Mouse (Mus musculus) B cell, adult 2 months (primary cell): Measurements from ENCODE around the gene Pex10.
A peak's percentile ranks its signal among the peaks of the same experiment; 100 is the strongest.

Experiments
- DNase-seq, 2 experiments: peaks; one replicate each; pipeline ENCODE4 v3.0.0; 2022

Gene Pex10

DNA sequence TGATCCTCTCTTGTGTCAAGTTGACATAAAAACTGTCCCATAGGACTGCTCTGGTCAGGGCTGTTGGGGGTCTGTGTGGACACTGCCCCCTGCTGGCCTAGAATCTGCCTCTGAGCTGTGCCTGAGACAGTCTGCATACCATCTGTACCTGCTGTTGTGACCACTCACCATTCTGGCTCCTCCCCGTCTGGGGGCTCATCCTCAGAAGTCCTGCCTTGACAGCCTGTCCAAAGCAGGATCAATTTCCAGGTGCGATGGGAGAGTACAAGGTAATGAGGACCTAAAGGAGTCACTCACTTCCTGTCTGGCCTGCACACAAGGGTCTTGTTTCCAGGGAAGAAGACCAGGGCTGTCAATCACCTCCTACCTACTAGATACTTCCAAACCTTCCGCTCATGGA lies 27.7 kb downstream of the Pex10 start:
- DNase-seq = peak; percentile 72 to 75

- DNase-seq = peak; percentile 89
Measured at GRCm38 (mm10) chr4:155095238-155095900, 28.6 kb downstream of the Pex10 start.

DNA sequence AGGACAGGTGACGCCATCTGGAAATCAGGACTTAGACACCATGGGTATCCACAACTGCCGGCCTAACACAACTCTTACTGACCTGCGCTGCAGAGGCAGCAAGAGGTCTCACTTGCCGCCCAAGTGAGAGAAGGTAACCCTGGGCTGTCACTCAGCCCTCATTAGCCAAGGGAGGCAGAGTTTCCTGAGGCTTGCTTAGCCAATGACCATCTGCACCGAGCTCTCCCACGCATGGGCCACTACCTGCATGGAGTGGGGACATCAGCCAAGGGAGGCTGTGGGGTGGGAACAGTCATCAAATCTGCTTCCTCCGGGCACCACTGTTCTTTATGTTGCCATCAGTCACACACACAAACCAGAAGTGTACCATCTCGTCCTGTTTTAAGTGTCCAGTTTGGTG lies 29.2 kb downstream of the Pex10 start:
- no peak for DNase-seq

GRCm38 (mm10) chr4:155097452-155097851 lies 30.6 kb downstream of the Pex10 start:
- no peak for DNase-seq

DNA sequence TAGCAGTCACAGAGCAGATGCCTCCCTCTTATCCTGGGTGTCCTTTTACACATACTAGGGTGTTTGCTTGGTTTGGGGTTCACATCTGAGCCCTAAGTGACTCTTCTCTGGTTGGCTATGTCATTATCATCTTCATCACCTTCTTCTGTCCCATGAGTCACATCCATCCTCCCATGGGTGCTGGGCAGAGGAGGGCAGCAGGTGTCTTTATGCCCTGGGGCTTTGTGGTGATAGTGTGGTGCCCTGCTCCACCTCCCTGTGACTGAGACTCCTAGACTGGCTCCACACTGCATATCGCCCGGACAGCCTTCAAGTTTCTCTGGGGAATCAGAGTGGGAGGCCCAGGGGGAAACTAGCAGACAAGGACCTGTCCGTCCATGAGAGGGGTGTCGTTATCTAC lies 31.8 kb downstream of the Pex10 start:
- no peak for DNase-seq

GRCm38 (mm10) chr4:155107886-155108285 lies 41.1 kb downstream of the Pex10 start:
- no peak for DNase-seq

- no peak for DNase-seq
Measured at GRCm38 (mm10) chr4:155109471-155109870, 42.7 kb downstream of the Pex10 start.

GRCm38 (mm10) chr4:155113766-155114410 lies 47.1 kb downstream of the Pex10 start:
- DNase-seq = no peak

DNA sequence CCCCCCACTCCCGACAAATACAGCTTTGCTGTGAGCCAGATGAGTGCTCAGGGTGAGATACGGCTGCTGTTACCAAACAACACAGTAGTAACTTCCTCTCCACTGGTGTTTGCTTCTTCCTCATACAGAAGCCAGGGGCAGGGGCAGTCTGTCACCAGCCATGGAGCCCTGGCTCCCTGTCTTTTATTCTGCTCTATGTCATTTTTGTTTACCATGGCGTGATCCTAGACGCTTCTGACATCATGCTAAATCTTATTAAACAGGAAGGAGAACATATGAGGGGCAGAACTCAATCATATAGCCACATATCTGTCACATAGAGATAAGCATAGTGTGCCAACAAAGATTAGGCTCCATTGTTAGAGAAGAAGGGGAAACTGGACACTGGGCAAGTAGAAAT lies 49.8 kb downstream of the Pex10 start:
- no peak for DNase-seq

DNA sequence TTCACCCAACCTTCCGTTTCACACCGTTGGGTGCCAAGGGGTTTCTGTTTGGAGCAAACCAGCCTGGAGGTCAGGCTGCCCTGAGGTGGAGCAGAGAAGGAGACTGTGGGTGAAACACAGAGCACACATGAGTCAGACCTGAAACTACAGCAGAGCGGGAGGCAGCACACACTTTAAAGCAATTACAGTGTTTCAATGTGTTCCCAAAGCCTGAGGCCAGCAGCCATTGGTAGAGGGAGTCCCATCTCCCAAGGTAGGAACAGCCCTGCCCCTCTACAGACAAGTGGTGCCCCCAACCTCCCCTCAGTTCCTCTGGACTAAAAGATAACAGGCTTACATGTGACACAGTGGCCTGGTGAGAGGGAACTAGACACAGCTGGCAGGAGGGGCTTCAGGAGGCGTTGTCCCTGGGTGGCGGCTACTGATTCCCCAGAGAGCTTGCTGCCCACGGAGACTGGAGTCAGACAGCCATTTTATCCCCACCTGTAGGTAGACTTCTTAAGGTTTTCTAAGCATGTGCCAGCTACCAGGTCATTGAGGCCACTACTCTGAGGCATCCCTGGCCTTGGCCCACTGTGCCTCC lies 50.7 kb downstream of the Pex10 start:
- DNase-seq = no peak

DNA sequence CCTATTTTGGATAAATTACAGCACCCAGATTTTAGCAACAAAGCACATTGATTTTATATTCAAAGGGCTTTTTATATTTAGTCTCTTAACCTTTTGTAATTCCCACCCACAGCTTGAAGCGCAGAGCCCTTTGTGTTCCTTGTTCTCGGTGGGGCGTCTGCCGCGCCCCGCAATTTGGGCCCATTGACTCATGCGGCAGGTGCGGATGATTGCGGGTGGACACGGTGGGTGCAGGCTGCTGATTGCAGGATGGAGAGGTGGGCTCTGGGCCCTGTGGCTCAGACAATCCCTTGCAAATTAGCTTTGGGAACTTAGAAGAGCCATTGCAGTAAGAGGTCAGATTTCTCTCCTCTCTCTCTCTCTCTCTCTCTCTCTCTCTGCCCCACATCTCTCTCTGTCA lies 51.5 kb downstream of the Pex10 start:
- DNase-seq = no peak

GRCm38 (mm10) chr4:155120038-155120437 lies 53.2 kb downstream of the Pex10 start:
- no peak for DNase-seq

DNA sequence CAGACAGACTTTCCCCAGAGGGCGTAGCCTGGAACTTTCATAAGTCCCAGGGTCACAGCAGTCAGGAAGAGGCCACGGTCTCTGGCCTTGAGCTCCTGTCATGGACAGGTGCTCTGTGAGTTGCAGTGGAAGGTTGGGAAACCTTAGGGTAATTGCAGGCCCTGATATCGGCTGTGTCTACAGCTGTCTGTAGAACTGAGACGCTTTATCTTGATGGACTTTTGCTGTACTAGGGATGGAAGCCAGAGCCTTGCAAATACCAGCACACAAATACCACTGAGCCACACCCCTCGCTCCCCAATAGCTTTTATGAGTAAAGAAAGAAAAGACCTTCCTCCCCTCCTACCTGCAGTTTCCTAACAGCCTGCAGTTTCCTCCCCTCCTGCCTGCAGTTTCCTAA lies 53.8 kb downstream of the Pex10 start:
- DNase-seq = no peak

DNA sequence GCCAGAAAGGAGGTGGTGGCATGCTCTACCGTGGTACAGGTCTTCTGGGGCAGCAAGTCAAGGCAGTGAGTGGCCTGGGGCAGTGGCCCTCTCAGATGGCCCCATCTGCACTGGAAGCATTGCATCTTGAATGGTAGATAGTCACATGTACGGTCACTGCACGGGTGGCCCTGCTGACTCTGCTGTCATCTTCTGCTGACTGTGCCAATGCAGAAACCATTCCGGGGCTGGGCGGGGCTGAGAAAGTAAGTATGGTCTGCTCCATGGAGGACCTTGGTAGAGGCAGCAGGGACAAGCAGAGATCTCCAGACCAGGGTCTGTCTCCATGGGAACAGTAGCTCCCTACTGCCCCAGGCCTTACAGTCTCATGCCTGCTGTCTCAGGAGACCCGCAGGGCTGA lies 54.4 kb downstream of the Pex10 start:
- DNase-seq = no peak
